Mouse (Mus musculus) adipocyte (in vitro differentiated cells): ENCODE results near the gene Padi2.

Source experiments
- DNase-seq: peaks from one replicate; pipeline ENCODE4 v3.0.0-alpha.2; 2016; ENCODE audit warnings: low spot score

Padi2 gene

DNA sequence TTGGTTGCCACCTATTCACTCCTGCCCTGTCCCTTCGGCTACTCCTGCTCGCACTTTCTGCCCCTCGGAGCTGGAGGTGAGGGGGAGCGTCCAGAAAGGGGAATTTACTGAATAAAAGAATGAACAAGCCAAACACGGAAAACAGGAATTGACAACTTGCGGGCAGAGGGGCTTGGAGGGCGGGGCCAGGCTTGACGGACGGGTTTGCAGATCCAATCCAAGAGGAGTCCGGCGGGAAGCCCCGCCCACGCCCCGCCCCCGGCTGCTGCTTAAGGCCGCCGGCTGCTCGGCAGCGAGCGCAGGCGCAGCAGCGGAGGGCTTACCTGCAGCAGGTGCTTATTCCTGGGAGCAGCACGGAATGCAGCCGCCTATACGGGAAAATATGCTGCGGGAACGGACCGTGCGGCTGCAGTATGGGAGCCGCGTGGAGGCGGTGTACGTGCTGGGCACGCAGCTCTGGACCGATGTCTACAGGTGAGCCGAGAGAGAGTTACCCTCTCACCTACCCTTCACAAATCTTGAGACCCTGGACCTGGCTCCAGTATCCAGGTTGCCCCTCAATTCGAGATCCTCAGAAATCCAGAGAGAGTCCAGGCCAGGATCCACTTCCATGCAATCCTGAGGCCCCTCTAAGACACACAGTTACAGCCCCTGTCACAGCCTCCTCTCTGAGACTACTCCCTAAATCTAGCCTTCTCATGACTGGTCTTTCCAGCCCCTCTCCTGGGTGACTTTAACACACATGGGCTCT lies at the start of gene Padi2:
TSS of gene Padi2 (plus strand) at position 269 of the 751 bp plus-strand sequence.
- DNase-seq = no peak

DNA sequence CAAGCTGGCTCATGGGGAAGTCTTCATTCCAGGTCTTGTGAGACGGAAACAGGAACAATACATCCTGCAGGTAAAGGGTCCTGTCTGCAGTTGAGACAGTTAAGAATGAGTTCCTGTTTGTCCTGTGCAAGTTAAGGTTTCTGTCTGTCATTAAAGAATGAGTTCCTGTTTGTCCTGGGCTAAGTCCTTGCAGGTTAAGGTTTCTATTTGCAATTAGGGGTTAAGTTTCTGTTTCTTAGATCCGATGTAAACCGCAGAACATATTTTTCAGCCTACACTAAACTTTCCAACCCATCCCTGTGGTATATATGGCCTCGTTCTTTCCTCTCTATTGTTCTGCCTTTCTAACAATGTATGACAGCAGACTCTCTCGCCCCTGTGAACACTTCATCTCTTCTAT lies 49.1 kb upstream of the Padi2 start:
- no peak for DNase-seq

GRCm38 (mm10) chr4:140857813-140858212 lies 48.3 kb upstream of the Padi2 start:
- DNase-seq = no peak

DNA sequence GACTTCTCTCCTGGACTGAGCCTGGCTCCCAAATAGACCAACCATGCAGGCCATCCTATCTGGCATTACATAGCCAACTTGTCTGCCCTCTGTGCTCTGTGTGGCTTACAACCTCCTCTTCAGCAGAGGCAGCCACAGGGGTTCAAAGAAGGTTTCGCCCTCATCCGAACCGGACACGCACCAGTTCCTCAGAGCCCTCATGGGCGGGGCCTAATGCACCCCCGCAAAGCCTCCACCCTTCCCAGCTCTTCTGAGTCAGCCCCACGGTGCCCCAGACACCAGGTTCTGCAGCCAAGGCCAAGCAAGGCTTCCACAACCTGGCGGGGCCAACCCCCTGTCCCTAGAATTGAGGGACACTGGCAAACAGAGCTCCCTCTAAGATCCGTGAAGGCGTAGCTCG lies 46.9 kb upstream of the Padi2 start:
- no peak for DNase-seq

DNA sequence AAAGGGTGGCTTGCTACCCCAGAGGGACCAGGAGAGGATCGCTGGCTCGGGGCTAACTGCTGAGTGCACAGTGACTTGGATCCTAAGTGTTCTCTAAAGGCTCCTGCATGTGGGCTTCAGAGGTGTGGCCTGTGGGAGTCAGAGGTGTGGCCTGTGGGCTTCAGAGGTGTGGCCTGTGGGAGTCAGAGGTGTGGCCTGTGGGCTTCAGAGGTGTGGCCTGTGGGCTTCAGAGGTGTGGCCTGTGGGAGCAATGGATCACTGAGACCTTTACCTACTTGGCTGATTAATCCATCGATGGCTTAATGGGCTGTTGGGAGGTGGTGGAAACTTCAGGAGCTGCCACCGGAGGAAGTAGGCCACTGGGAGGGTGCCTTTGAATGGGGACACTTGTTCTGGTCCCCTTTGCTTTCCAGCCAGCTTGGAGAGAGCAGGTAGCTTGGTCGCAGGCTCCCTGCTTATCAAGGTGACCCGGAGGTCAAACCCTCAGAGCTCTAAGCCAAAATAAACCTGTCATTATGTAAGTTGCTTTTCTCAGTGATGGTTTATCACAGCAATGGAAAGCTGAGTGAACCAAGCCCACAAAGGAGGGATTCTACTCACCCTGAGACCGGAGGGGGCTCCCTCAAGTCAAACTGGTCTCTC lies 45.9 kb upstream of the Padi2 start:
- no peak for DNase-seq

DNA sequence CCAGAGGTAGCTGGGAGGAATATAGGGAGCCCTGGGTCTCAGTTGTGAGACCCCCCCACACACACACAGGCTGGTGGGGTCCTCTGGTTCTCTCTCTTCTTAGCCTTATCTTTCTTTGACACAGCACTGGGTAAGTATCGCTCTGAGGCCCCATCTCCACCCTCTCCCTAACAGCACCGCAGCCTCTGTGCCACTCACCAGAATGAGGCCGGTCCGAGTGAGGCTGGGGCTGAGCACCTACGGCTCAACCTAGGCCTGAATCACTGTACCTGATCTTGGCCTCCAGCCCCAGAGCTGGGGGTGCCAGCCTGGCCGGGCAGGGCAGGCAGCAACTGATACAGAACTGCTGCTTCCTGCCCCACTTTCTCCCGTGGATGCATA lies 45.4 kb upstream of the Padi2 start:
- DNase-seq = no peak

- peak; percentile 18 for DNase-seq
Observed at GRCm38 (mm10) chr4:140862036-140862650, 44.0 kb upstream of the Padi2 start.

DNA sequence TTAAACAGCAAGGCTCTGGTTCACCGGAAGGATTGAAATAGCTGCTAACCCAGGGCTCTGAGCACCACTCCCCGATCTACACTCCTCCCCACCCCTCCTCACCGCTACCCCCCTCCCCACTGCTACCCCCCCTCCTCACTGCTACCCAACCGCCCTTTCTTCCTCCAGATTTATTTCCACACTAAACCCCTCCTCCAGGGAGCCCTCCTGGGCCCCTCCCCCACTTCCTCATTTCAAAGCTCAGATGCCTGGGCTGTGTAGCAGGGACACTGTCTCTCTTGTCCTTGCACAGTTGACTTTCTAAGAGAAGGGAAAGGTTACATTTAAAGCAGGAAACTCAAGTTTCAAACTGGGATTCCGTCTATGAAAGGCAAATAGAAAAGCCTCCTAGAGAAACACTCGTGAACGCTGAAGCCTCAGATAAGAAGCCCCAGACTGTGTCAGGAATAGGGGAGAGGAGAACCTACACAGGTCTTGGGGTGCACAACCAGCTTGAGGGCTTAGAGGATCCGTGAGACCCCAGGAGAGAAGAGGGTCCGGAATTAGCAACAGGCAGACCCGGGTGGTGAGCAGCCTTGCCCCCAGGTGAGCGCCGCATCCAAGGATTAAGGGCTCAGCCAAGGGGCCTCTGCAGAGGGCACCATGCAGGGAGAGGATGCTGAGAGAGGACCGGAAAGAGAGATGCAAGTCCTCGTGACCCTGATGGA lies 37.5 kb upstream of the Padi2 start:
- no peak for DNase-seq

DNA sequence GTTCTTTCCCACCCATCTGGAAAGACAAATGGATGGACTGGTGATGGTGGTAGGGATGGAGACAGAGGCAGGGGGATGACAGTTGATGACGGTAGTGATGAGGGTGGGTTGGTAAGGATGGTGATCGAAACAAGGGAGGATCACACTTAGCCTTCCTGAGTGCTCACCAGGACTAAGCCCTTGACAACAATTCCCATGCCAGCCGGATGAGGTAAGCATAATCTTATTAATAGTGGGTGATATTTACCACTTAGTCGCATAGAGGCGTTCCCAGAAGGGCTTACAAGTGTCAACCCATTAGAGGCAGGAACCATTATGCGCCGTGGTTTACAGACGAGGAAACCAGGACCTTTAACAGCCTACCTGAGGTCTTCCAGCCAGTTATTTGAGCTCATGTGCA lies 36.2 kb upstream of the Padi2 start:
- DNase-seq = no peak

DNA sequence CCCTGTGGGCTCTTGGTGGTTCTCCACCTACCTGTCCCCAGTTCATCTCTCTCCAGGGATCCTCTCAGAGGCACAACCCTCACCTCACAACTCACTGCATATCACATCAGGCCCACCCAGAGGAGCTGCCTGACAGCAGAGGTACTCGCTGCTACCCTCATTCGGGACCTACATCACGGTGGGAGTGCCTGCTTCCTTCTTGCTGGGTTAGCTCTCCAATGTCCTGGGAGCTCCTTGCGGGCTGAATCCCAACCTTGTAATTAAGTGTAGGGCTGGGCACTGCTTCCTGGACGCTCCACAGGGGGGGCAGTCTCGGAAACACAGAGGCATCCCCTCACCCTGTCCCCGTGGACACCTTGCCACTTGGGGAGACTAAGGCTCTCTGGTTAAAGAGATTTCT lies 35.3 kb upstream of the Padi2 start:
- DNase-seq = no peak

- DNase-seq = no peak
Observed at GRCm38 (mm10) chr4:140871376-140871775, 34.8 kb upstream of the Padi2 start.

DNA sequence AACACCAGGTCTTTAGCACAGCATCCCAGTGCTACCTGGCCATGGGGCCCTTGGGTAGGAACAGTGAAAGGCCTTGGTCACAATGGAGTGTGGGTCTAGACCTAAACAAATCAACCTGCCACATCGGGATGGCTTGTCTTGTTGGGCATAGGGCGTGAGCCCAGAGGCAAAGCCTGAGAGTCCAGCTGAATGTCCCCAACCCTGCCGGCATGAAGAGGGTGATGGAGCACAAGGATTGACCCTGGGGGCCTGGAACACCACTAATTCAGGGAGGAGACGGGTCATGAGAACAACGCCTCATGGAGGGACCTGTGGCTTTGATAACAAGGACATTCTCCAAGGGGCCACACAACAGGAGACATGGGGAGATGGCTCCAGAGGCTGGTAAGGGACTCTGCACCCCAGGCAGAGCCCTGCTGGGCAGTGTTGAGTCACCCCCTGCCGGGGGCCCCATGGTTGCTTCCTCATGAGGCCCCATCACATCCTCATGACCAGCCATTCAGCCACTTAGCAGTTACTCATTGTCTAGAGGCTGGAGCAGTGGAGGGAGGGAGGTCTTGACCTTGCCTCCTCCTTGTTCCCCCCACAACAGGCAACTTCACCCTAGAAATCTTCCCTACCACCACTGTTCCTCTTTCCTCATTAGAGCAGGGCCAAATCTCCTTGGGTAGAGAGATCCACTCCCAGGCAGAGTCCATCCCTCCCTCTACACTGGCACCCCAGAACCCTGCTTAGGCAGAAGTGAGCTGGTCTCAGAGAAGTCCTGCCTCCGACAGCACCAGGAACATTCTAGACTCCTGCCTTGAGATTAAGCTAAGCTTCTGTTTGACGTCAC lies 34.1 kb upstream of the Padi2 start:
- no peak for DNase-seq

- DNase-seq = no peak
Observed at GRCm38 (mm10) chr4:140872686-140872992, 33.5 kb upstream of the Padi2 start.

DNA sequence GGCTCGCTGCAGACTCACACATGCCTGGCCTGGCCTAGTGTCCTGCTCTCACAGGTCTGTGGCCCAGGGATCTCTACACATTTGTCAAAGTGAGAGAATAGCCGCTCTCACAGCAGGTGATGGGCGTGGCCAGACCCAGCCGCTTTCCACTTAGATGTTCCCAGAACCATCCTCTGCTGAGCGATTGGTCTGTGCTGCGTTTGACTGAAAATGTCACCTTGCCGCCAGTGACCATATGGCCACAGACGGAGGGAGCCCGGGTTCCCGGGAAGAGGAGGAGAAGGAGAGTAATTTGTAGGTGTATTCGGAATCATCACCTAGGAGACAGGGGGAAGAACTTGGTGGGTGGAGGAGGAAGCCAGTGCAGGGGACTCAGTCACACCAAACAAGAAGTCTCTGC lies 33.1 kb upstream of the Padi2 start:
- no peak for DNase-seq

DNA sequence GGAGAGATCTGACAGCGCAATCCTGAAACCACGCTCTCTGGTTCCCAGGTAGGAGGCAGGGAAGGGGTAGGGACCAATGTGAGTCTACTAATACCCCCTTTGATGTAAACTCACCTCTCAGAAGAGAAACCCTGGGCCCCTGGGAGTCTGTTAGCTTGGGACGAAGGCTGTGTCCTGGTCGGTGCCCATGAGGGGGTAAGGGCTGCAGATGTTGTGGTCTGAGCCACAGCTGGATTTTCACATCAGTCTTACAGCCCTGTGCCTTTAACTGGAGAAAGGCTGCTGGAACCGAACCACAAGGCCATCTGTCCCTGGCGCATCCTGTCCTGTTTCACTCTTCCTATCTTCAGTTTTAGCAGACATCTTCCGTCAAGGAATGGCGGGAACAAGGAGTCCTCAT lies 30.0 kb upstream of the Padi2 start:
- no peak for DNase-seq

GRCm38 (mm10) chr4:140876681-140877080 lies 29.5 kb upstream of the Padi2 start:
- no peak for DNase-seq

DNA sequence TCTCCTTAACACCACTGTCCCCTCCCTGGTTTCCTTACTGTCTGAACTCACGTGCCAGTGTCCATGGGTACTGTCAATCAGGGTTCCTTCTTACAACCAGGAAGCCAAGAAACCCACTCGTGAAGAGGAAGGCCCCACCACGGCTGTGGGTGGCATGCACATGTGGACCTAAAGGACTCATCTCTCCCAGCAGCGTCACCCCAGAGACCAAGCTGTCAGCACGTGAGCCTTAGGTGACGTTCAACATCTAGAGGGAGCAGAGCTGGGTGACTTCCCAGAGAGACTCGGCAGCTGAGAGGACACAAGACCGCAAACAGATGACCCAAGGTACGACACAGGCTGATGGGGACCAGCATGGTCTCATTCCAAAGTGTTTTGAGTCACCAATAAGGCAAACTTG lies 28.7 kb upstream of the Padi2 start:
- no peak for DNase-seq

DNA sequence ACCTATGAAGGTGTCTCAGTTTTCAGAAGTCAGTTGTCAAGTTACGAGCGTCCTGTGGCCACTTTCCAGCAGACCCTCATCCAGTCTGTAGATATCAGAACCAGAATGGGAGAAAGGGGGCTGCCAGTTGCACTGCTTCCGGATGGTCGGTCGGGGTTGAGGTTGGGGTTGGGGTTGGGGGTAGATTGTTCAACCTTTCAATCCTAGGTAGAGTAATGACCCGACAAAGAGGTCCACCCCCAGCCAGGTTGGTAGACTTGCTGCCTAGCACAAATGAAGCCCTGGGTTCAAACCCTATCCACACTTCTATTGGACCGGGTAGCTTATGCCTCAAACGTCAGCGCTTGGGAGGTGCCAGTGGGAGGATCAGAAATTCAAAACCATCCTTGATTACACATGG lies 27.5 kb upstream of the Padi2 start:
- DNase-seq = no peak

- DNase-seq = no peak
Observed at GRCm38 (mm10) chr4:140879116-140879515, 27.0 kb upstream of the Padi2 start.

DNA sequence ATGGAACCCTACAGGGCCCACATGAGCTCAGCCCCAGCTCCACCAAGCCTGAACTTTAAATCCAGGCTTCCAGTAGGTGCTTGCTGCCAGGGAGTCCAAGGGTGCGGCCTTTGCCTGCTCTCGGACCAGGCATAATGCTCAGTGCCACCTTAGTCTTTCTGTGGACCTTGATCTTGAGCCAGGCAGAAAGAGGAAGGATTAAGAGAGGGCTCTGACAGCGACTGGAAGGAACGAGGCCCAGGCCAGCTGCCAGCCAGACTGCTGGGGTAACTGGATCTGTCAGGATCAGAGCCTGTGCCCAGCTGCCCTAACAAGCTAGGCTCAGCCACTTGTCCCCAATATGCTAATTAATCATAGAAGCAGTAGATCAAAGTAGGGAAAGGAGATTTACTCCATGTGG lies 26.4 kb upstream of the Padi2 start:
- peak; percentile 7 for DNase-seq

GRCm38 (mm10) chr4:140880207-140880606 lies 25.9 kb upstream of the Padi2 start:
- no peak for DNase-seq

DNA sequence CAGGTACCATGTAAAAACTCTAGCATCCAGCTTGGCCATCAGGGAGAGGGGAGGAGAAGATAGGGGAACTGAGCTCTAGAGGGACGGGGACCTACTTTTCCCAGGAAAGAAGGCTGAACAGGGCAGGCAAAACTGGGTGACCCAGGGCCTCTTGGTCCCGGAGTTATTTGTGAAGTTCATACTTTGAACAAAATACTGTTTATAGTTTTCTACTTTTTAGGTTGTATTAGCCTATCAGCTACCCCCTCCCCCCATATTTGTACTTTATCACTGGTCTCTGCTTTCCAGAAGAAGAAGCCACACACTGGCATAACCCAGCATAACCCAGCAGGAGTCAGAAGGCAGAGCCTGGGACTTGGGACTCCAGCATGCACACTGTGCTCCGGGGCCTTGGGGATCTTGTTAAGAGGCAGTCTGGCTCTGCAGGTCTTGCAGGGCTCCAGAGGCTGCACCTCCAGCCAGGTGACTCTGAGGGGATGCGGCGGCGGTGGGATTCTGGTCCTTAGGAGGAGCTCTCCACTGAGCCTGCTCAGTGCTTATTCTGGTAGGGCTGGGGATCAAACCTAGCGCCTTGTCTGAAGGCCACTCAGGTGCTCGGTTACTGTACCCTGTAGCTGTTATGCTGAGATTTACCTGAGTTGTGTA lies 25.0 kb upstream of the Padi2 start:
- no peak for DNase-seq
